Mouse (Mus musculus): ENCODE measurements around the gene Slc4a2. TPM values are rescaled to one million over a fixed set of nuclear protein-coding genes. Genes with fewer than 3 reads are reported as not detected.

The Slc4a2 gene
- polyA plus RNA-seq, 1 experiment from 2014 or later, result 26.8 TPM

- Histone ChIP-seq H3K4me1 (replicated peaks) (peaks cover 7% of the 10 kb centered on the region), H3K27ac (replicated peaks) (no peak overlapping the region), H3K9ac (no peak overlapping the region), H3K27me3 (no peaks in the 10 kb centered on the region), H3K4me3 (no peak overlapping the region), H3K36me3 (no peaks in the 10 kb centered on the region; the same call in 1 of the 2 replicates), H3K4me2 (no peak overlapping the region), H3K9me3 (no peaks in the 10 kb centered on the region)
- no peak for ATAC-seq (ENCODE audit: low FRiP score, low read depth)
- 92% methylated on average over 10 of the region's 10 CpGs for WGBS
Measured at GRCm38 (mm10) chr5:24399686-24400085, 24.0 kb upstream of the Slc4a2 start.

GRCm38 (mm10) chr5:24400362-24400761, 23.3 kb upstream of the Slc4a2 start:
- peaks cover under 1% of the 10 kb centered on the region; the same call in 1 of the 2 replicates for H3K4me1 ChIP-seq (replicated peaks)
- H3K9me3 ChIP-seq, result no peaks in the 10 kb centered on the region
- H3K27ac ChIP-seq (replicated peaks), result no peak overlapping the region
- H3K27me3 ChIP-seq, result no peaks in the 10 kb centered on the region
- no peak overlapping the region for H3K4me3 ChIP-seq
- H3K36me3 ChIP-seq, result no peaks in the 10 kb centered on the region; the same call in 1 of the 2 replicates
- H3K4me2 ChIP-seq, result no peak overlapping the region
- no peak for ATAC-seq (ENCODE audit: low FRiP score, low read depth)
- 85% methylated on average over 11 of the region's 11 CpGs for WGBS
- H3K9ac ChIP-seq, result no peak overlapping the region

- 90% methylated on average over 5 of the region's 5 CpGs for WGBS
- no peak for ATAC-seq (ENCODE audit: low FRiP score, low read depth)
- Histone ChIP-seq H3K9me3 (no peaks in the 10 kb centered on the region), H3K4me1 (replicated peaks) (no peaks in the 10 kb centered on the region), H3K36me3 (no peaks in the 10 kb centered on the region; the same call in 1 of the 2 replicates), H3K27ac (replicated peaks) (no peak overlapping the region), H3K4me2 (no peak overlapping the region), H3K27me3 (no peaks in the 10 kb centered on the region), H3K9ac (no peak overlapping the region), H3K4me3 (no peak overlapping the region)
Measured at GRCm38 (mm10) chr5:24400911-24401605, 22.6 kb upstream of the Slc4a2 start.

- Histone ChIP-seq H3K4me2 (no peak overlapping the region), H3K9ac (no peak overlapping the region), H3K27me3 (no peaks in the 10 kb centered on the region), H3K4me1 (replicated peaks) (no peaks in the 10 kb centered on the region), H3K9me3 (no peaks in the 10 kb centered on the region), H3K4me3 (no peak overlapping the region), H3K36me3 (no peaks in the 10 kb centered on the region; the same call in 1 of the 2 replicates), H3K27ac (replicated peaks) (no peak overlapping the region)
- 48% methylated on average over 9 of the region's 9 CpGs for WGBS
- peak; percentile 53; the same call in 1 of the 2 replicates for ATAC-seq (ENCODE audit: low FRiP score, low read depth)
Measured at GRCm38 (mm10) chr5:24401969-24402368, 21.7 kb upstream of the Slc4a2 start.

GRCm38 (mm10) chr5:24404594-24405360, 18.9 kb upstream of the Slc4a2 start:
- no peak overlapping the region for H3K4me3 ChIP-seq
- WGBS, result 86% methylated on average over 6 of the region's 6 CpGs
- ATAC-seq (ENCODE audit: low FRiP score, low read depth), result no peak
- H3K27ac ChIP-seq (replicated peaks), result no peak overlapping the region
- no peak overlapping the region for H3K9ac ChIP-seq
- no peaks in the 10 kb centered on the region; the same call in 1 of the 2 replicates for H3K36me3 ChIP-seq
- no peaks in the 10 kb centered on the region for H3K27me3 ChIP-seq
- H3K4me2 ChIP-seq, result no peak overlapping the region
- no peaks in the 10 kb centered on the region; the same call in 1 of the 2 replicates for H3K4me1 ChIP-seq (replicated peaks)
- H3K9me3 ChIP-seq, result no peaks in the 10 kb centered on the region

GRCm38 (mm10) chr5:24405389-24405876, 18.2 kb upstream of the Slc4a2 start:
- no peaks in the 10 kb centered on the region; the same call in 1 of the 2 replicates for H3K36me3 ChIP-seq
- no peak overlapping the region for H3K9ac ChIP-seq
- H3K4me2 ChIP-seq, result no peak overlapping the region
- H3K27ac ChIP-seq (replicated peaks), result no peak overlapping the region
- 76% methylated on average over 3 of the region's 3 CpGs for WGBS
- H3K4me1 ChIP-seq (replicated peaks), result no peaks in the 10 kb centered on the region; the same call in 1 of the 2 replicates
- no peaks in the 10 kb centered on the region for H3K27me3 ChIP-seq
- no peak for ATAC-seq (ENCODE audit: low FRiP score, low read depth)
- no peaks in the 10 kb centered on the region for H3K9me3 ChIP-seq
- H3K4me3 ChIP-seq, result no peak overlapping the region

GRCm38 (mm10) chr5:24408651-24409050, 15.0 kb upstream of the Slc4a2 start:
- ATAC-seq (ENCODE audit: low FRiP score, low read depth), result no peak
- Histone ChIP-seq H3K27me3 (no peaks in the 10 kb centered on the region), H3K36me3 (no peaks in the 10 kb centered on the region; the same call in 1 of the 2 replicates), H3K4me3 (no peak overlapping the region), H3K9ac (no peak overlapping the region), H3K27ac (replicated peaks) (no peak overlapping the region), H3K4me1 (replicated peaks) (no peaks in the 10 kb centered on the region; the same call in 1 of the 2 replicates), H3K4me2 (no peak overlapping the region), H3K9me3 (no peaks in the 10 kb centered on the region)
- WGBS, result 93% methylated on average over 13 of the region's 13 CpGs

- no peak overlapping the region for H3K4me2 ChIP-seq
- no peak overlapping the region for H3K9ac ChIP-seq
- no peaks in the 10 kb centered on the region for H3K27me3 ChIP-seq
- no peak overlapping the region for H3K4me3 ChIP-seq
- no peak overlapping the region for H3K27ac ChIP-seq (replicated peaks)
- no peaks in the 10 kb centered on the region for H3K9me3 ChIP-seq
- no peaks in the 10 kb centered on the region for H3K36me3 ChIP-seq
- H3K4me1 ChIP-seq (replicated peaks), result no peaks in the 10 kb centered on the region; the same call in 1 of the 2 replicates
- no peak for ATAC-seq (ENCODE audit: low FRiP score, low read depth)
- 76% methylated on average over 2 of the region's 2 CpGs for WGBS
Measured at GRCm38 (mm10) chr5:24409466-24409865, 14.2 kb upstream of the Slc4a2 start.

- Histone ChIP-seq H3K27ac (replicated peaks) (no peak overlapping the region), H3K27me3 (no peaks in the 10 kb centered on the region)
- WGBS, result 93% methylated on average over 2 of the region's 2 CpGs
Measured at GRCm38 (mm10) chr5:24412063-24412462, 11.6 kb upstream of the Slc4a2 start.

GRCm38 (mm10) chr5:24413042-24413693, 10.5 kb upstream of the Slc4a2 start, which contains the start of gene Asic3:
Asic3 (plus strand) TSS chr5:24413392.
- no peak for ATAC-seq (ENCODE audit: low FRiP score, low read depth)
- Histone ChIP-seq H3K27ac (replicated peaks) (no peak within 1 kb of the TSS), H3K9me3 (no peaks in the 10 kb centered on the region), H3K36me3 (no peaks in the 10 kb centered on the region), H3K27me3 (no peaks in the 10 kb centered on the region), H3K4me3 (no peak within 1 kb of the TSS), H3K9ac (no peak within 1 kb of the TSS), H3K4me1 (replicated peaks) (peaks cover 9% of the 10 kb centered on the region), H3K4me2 (no peak within 1 kb of the TSS)
- 50% methylated on average over 11 of the region's 11 CpGs for WGBS

More at GRCm38 (mm10) chr5:24412063-24412462, 11.6 kb upstream of the Slc4a2 start:
- no peak overlapping the region for H3K9ac ChIP-seq
- peaks cover 9% of the 10 kb centered on the region for H3K4me1 ChIP-seq (replicated peaks)
- no peaks in the 10 kb centered on the region for H3K36me3 ChIP-seq
- H3K9me3 ChIP-seq, result no peaks in the 10 kb centered on the region
- ATAC-seq (ENCODE audit: low FRiP score, low read depth), result no peak
- H3K4me3 ChIP-seq, result no peak overlapping the region
- H3K4me2 ChIP-seq, result no peak overlapping the region

- H3K9me3 ChIP-seq, result no peaks in the 10 kb centered on the region
- 79% methylated on average over 13 of the region's 13 CpGs for WGBS
- H3K9ac ChIP-seq, result no peak overlapping the region
- H3K4me1 ChIP-seq (replicated peaks), result peaks cover 9% of the 10 kb centered on the region
- no peak overlapping the region for H3K27ac ChIP-seq (replicated peaks)
- no peaks in the 10 kb centered on the region for H3K27me3 ChIP-seq
- no peak for ATAC-seq (ENCODE audit: low FRiP score, low read depth)
- H3K4me3 ChIP-seq, result no peak overlapping the region
- H3K36me3 ChIP-seq, result 0 out of 2 replicates have a peak, but pooled peaks cover under 1% of the 10 kb centered on the region
- H3K4me2 ChIP-seq, result no peak overlapping the region
Measured at GRCm38 (mm10) chr5:24413938-24414337, 9.7 kb upstream of the Slc4a2 start.
